ENCODE assay signal across 19 mouse cellular contexts in genomic region chr12:111753347-111753746, GRCm38 (mm10). TPM values are rescaled to one million over a fixed set of nuclear protein-coding genes. Genes with fewer than 3 reads are reported as not detected.
DNase-seq lines count a peak whose midpoint lies in the region; ATAC-seq and TF ChIP-seq lines count a peak whose summit lies in the region.
"Had no signal": no experiment of that assay in that cellular context is flagged by ENCODE, and none has a peak within 500 bp of the region (broad histone marks: within the 10 kb centered on the region; RNA-seq: fewer than 3 reads in every experiment).

No protein-coding gene starts in this region.

- no peak for DNase-seq in embryonic facial prominence, embryonic 14.5 days (ENCODE audit: low spot score)
- no peak for DNase-seq in embryonic facial prominence, embryonic 10.5 days (ENCODE audit: low spot score)
- no peak for DNase-seq in heart, postnatal 25 days (ENCODE audit: low spot score)
- DNase-seq in lung, adult 18-20 months = peak; percentile 33 to 44
- DNase-seq in lung, adult 2 months = no peak
- no peak for DNase-seq in forebrain, embryonic 11.5 days (ENCODE audit: low spot score)
- DNase-seq in ovary, postnatal 10 days (ENCODE audit: low spot score) = no peak
- DNase-seq: adrenal gland, postnatal 10 days; cerebellum, adult 9-11 months; kidney, adult 8-10 months; liver, postnatal 0 days; right cerebral cortex, postnatal 4 days had no signal

- no peak for TF ChIP-seq CTCF in lung, adult 2 months (IDR thresholded peaks at IDR 0.05; ENCODE audit: insufficient read depth, low read length)

- no peak overlapping the region for H3K9ac ChIP-seq in embryonic facial prominence, embryonic 14.5 days (ENCODE audit: low read depth, low read length)
- H3K9ac ChIP-seq in heart, embryonic 13.5 days = peak overlapping the region; percentile 40; the same call in 1 of the 2 replicates
- H3K9ac ChIP-seq in forebrain, embryonic 11.5 days (ENCODE audit: low read length) = no peak overlapping the region
- H3K9ac ChIP-seq: embryonic facial prominence, embryonic 13.5 days; hindbrain, embryonic 14.5 days; liver, postnatal 0 days had no signal

- no peaks in the 10 kb centered on the region for H3K36me3 ChIP-seq in embryonic facial prominence, embryonic 14.5 days (ENCODE audit: control insufficient read depth, insufficient read depth, low read length)
- H3K36me3 ChIP-seq in embryonic facial prominence, embryonic 10.5 days (replicated peaks) = no peaks in the 10 kb centered on the region
- no peaks in the 10 kb centered on the region for H3K36me3 ChIP-seq in heart, embryonic 13.5 days
- H3K36me3 ChIP-seq in forebrain, embryonic 11.5 days (ENCODE audit: control insufficient read depth, insufficient read depth, low read length) = no peaks in the 10 kb centered on the region
- H3K36me3 ChIP-seq: embryonic facial prominence, embryonic 13.5 days had no signal

- TF ChIP-seq POLR2A in lung, adult 2 months (IDR thresholded peaks at IDR 0.05; ENCODE audit: borderline replicate concordance, extremely low read depth, low read depth, low read length) = no peak

- whole genome bisulfite sequencing in embryonic facial prominence, embryonic 14.5 days = 46% methylated on average over 6 of the region's 9 CpGs
- WGBS in embryonic facial prominence, embryonic 10.5 days = 75% methylated on average over 9 of the region's 9 CpGs
- 44% methylated on average over 9 of the region's 9 CpGs for WGBS in heart, embryonic 13.5 days
- 35% methylated on average over 9 of the region's 9 CpGs for WGBS in lung, adult 2 months
- 75% methylated on average over 9 of the region's 9 CpGs for WGBS in forebrain, embryonic 11.5 days

- peak overlapping the region; percentile 48; the same call in 1 of the 2 replicates for H3K27ac ChIP-seq in embryonic facial prominence, embryonic 14.5 days (replicated peaks; ENCODE audit: low read depth, low read length)
- H3K27ac ChIP-seq in embryonic facial prominence, embryonic 10.5 days (replicated peaks) = no peak overlapping the region
- peak overlapping the region; percentile 15; the same call in 1 of the 2 replicates for H3K27ac ChIP-seq in heart, embryonic 13.5 days (replicated peaks)
- no peak overlapping the region for H3K27ac ChIP-seq in forebrain, embryonic 11.5 days (ENCODE audit: low read depth, low read length)
- H3K27ac ChIP-seq: embryonic facial prominence, embryonic 13.5 days; hindbrain, embryonic 14.5 days had no signal

- no peaks in the 10 kb centered on the region for H3K9me3 ChIP-seq in embryonic facial prominence, embryonic 14.5 days (ENCODE audit: control insufficient read depth, low read length)
- H3K9me3 ChIP-seq in embryonic facial prominence, embryonic 10.5 days = no peaks in the 10 kb centered on the region
- H3K9me3 ChIP-seq in heart, embryonic 13.5 days = no peaks in the 10 kb centered on the region
- H3K9me3 ChIP-seq in forebrain, embryonic 11.5 days (ENCODE audit: control insufficient read depth, low read length) = no peaks in the 10 kb centered on the region
- H3K9me3 ChIP-seq: embryonic facial prominence, embryonic 13.5 days had no signal

- no peak overlapping the region for H3K4me3 ChIP-seq in embryonic facial prominence, embryonic 14.5 days (ENCODE audit: low read depth, low read length)
- H3K4me3 ChIP-seq in embryonic facial prominence, embryonic 10.5 days = no peak overlapping the region
- no peak overlapping the region for H3K4me3 ChIP-seq in heart, embryonic 13.5 days
- H3K4me3 ChIP-seq in lung, adult 2 months (replicated peaks; ENCODE audit: extremely low read depth, low read depth, low read length) = no peak overlapping the region
- no peak overlapping the region for H3K4me3 ChIP-seq in forebrain, embryonic 11.5 days (ENCODE audit: low read depth, low read length)
- H3K4me3 ChIP-seq: embryonic facial prominence, embryonic 13.5 days had no signal

- no peak for ATAC-seq in embryonic facial prominence, embryonic 14.5 days (ENCODE audit: low read depth)
- no peak for ATAC-seq in heart, embryonic 13.5 days (ENCODE audit: extremely low read depth, insufficient number of reproducible peaks, low FRiP score, low TSS enrichment)
- ATAC-seq in forebrain, embryonic 11.5 days (replicated peaks; ENCODE audit: low FRiP score) = no peak
- ATAC-seq: activated CD4-positive, CD25-positive, alpha-beta regulatory T cell, adult 4 months; CD4-positive, CD25-positive, alpha-beta regulatory T cell, adult 4 months; forebrain, embryonic 16.5 days; liver, postnatal 0 days had no signal

- H3K4me1 ChIP-seq in embryonic facial prominence, embryonic 14.5 days (ENCODE audit: control insufficient read depth, insufficient read depth, low read length) = peaks cover 8% of the 10 kb centered on the region; the same call in 1 of the 2 replicates
- peaks cover 13% of the 10 kb centered on the region for H3K4me1 ChIP-seq in embryonic facial prominence, embryonic 10.5 days
- H3K4me1 ChIP-seq in heart, embryonic 13.5 days = peaks cover 30% of the 10 kb centered on the region
- H3K4me1 ChIP-seq in lung, adult 2 months (ENCODE audit: control insufficient read depth, insufficient read depth, low read length) = peaks cover 8% of the 10 kb centered on the region
- no peaks in the 10 kb centered on the region; the same call in 1 of the 2 replicates for H3K4me1 ChIP-seq in forebrain, embryonic 11.5 days (replicated peaks; ENCODE audit: control insufficient read depth, insufficient read depth, low read length)

- H3K27me3 ChIP-seq in embryonic facial prominence, embryonic 14.5 days (replicated peaks; ENCODE audit: control insufficient read depth, insufficient read depth, low read length) = no peaks in the 10 kb centered on the region
- no peaks in the 10 kb centered on the region for H3K27me3 ChIP-seq in embryonic facial prominence, embryonic 10.5 days (replicated peaks; ENCODE audit: low read depth, poor library complexity, severe bottlenecking)
- no peaks in the 10 kb centered on the region for H3K27me3 ChIP-seq in heart, embryonic 13.5 days (replicated peaks)
- no peaks in the 10 kb centered on the region for H3K27me3 ChIP-seq in forebrain, embryonic 11.5 days (ENCODE audit: control insufficient read depth, insufficient read depth, low read length)
- H3K27me3 ChIP-seq: embryonic facial prominence, embryonic 13.5 days had no signal

- H3K4me2 ChIP-seq in embryonic facial prominence, embryonic 14.5 days (ENCODE audit: low read depth, low read length) = no peak overlapping the region
- H3K4me2 ChIP-seq in heart, embryonic 13.5 days = peak overlapping the region; percentile 34
- no peak overlapping the region for H3K4me2 ChIP-seq in forebrain, embryonic 11.5 days (ENCODE audit: low read depth, low read length, severe bottlenecking)
- H3K4me2 ChIP-seq: embryonic facial prominence, embryonic 13.5 days; hindbrain, embryonic 14.5 days; midbrain, embryonic 11.5 days had no signal

- intact Hi-C loops in heart, postnatal 25 days (cut with DNase I) = no loop called here

RNA-seq across cellular contexts. Expression of gene Klc1, which starts 5.3 kb away (rescaled TPM):
- 128 and 137 TPM in 2 replicates for polyA plus RNA-seq in embryonic facial prominence, embryonic 14.5 days (2014; fragmentation: Nextera tagmentation; extraction: Ambion mirVana)
- polyA plus RNA-seq in embryonic facial prominence, embryonic 10.5 days (2016; fragmentation: Nextera tagmentation; extraction: Ambion mirVana) = 130 and 131 TPM in 2 replicates
- polyA plus RNA-seq in heart, embryonic 13.5 days (2015; fragmentation: Nextera tagmentation; extraction: Ambion mirVana) = 95.2 and 103 TPM in 2 replicates
- total RNA-seq in heart, postnatal 25 days (2021) = 10 to 100 TPM; 94.5 to 95.3 TPM
- polyA plus RNA-seq in lung, adult 2 months (2012; rRNA removed) = 101 and 113 TPM in 2 replicates
- 226 and 247 TPM in 2 replicates for polyA plus RNA-seq in forebrain, embryonic 11.5 days (2014; fragmentation: Nextera tagmentation; extraction: Ambion mirVana)

RNA-seq across cellular contexts. Expression of gene Apopt1, which starts 40.3 kb away (rescaled TPM):
- 46.6 and 48.0 TPM in 2 replicates for polyA plus RNA-seq in embryonic facial prominence, embryonic 14.5 days (2014; fragmentation: Nextera tagmentation; extraction: Ambion mirVana)
- polyA plus RNA-seq in embryonic facial prominence, embryonic 10.5 days (2016; fragmentation: Nextera tagmentation; extraction: Ambion mirVana) = 56.2 and 56.4 TPM in 2 replicates
- polyA plus RNA-seq in heart, embryonic 13.5 days (2015; fragmentation: Nextera tagmentation; extraction: Ambion mirVana) = 41.0 and 45.5 TPM in 2 replicates
- total RNA-seq in heart, postnatal 25 days (2021) = 10 to 100 TPM; 32.1 to 36.4 TPM
- polyA plus RNA-seq in lung, adult 2 months (2012; rRNA removed) = 22.5 and 30.9 TPM in 2 replicates
- polyA plus RNA-seq in forebrain, embryonic 11.5 days (2014; fragmentation: Nextera tagmentation; extraction: Ambion mirVana) = 55.4 and 55.5 TPM in 2 replicates

RNA-seq across cellular contexts. Expression of gene Bag5, which starts 40.3 kb away (rescaled TPM):
- 59.0 and 61.5 TPM in 2 replicates for polyA plus RNA-seq in embryonic facial prominence, embryonic 14.5 days (2014; fragmentation: Nextera tagmentation; extraction: Ambion mirVana)
- polyA plus RNA-seq in embryonic facial prominence, embryonic 10.5 days (2016; fragmentation: Nextera tagmentation; extraction: Ambion mirVana) = 50.2 and 58.0 TPM in 2 replicates
- 35.4 and 41.6 TPM in 2 replicates for polyA plus RNA-seq in heart, embryonic 13.5 days (2015; fragmentation: Nextera tagmentation; extraction: Ambion mirVana)
- 10 to 100 TPM; 19.4 to 21.2 TPM for total RNA-seq in heart, postnatal 25 days (2021)
- polyA plus RNA-seq in lung, adult 2 months (2012; rRNA removed) = 21.4 and 21.9 TPM in 2 replicates
- 65.2 and 67.7 TPM in 2 replicates for polyA plus RNA-seq in forebrain, embryonic 11.5 days (2014; fragmentation: Nextera tagmentation; extraction: Ambion mirVana)

Comparison
In these comparisons a context has a peak if more than half of its experiments do, and no peak if none do; other contexts are left out.
1. DNase-seq: peak in lung, adult 18-20 months (2 of 2); none in embryonic facial prominence, embryonic 14.5 days (single experiment), embryonic facial prominence, embryonic 10.5 days (single experiment), heart, postnatal 25 days (single experiment), lung, adult 2 months (single experiment), forebrain, embryonic 11.5 days (single experiment) and ovary, postnatal 10 days (single experiment).
2. H3K27ac ChIP-seq: peak in embryonic facial prominence, embryonic 14.5 days (single experiment) and heart, embryonic 13.5 days (single experiment); none in embryonic facial prominence, embryonic 10.5 days (single experiment) and forebrain, embryonic 11.5 days (single experiment).